Mouse (Mus musculus) erythroblast, embryonic 14.5 days (primary cell): ENCODE measurements around the gene Acvrl1. TPM values are rescaled to one million over a fixed set of nuclear protein-coding genes. Genes with fewer than 3 reads are reported as not detected.

Experiments
- H3K27me3 ChIP-seq: 2 replicates; pipeline ENCODE4 v1.6.1; 2012; ENCODE audit warnings: inconsistent platforms; ENCODE audit not compliant: control insufficient read depth
- H3K36me3 ChIP-seq: 2 replicates; pipeline ENCODE4 v1.6.1; 2012; ENCODE audit warnings: mild to moderate bottlenecking, inconsistent platforms; ENCODE audit not compliant: control insufficient read depth
- H3K4me1 ChIP-seq: 2 replicates; pipeline ENCODE4 v1.6.1; 2012; ENCODE audit warnings: inconsistent platforms; ENCODE audit not compliant: control insufficient read depth
- H3K4me3 ChIP-seq: replicated peaks from 2 replicates; pipeline ENCODE3; 2012; ENCODE audit warnings: moderate library complexity, mild to moderate bottlenecking, inconsistent platforms
- H3K9me3 ChIP-seq: 2 replicates; pipeline ENCODE4 v1.6.1; 2012; ENCODE audit warnings: low read length, inconsistent platforms, mixed read lengths; ENCODE audit not compliant: control insufficient read depth
- GATA1 ChIP-seq: IDR thresholded peaks from 2 replicates; pipeline ENCODE4 v1.6.1; 2012; ENCODE audit warnings: low read length, inconsistent platforms, mixed read lengths
- TAL1 ChIP-seq: IDR thresholded peaks from 3 replicates; pipeline ENCODE4 v1.6.1; 2012; ENCODE audit warnings: low read length, inconsistent platforms, mixed read lengths
- polyA plus RNA-seq: library from polyadenylated mRNA; stranded (reverse); fragments of >175 nt; gene quantifications from 2 replicates; pipeline ENCODE4 v1.2.3, GENCODE M21; 2012

The Acvrl1 gene
- 0.15 TPM in 1 of 2 replicates, not detected in the other for polyA plus RNA-seq

- no peaks in the 10 kb centered on the region for H3K4me1 ChIP-seq
- H3K4me3 ChIP-seq: no peak within 1 kb of the TSS
- H3K36me3 ChIP-seq: no peaks in the 10 kb centered on the region
- peaks cover 63% of the 10 kb centered on the region for H3K27me3 ChIP-seq
- peaks cover 4% of the 10 kb centered on the region; the same call in 1 of the 2 replicates for H3K9me3 ChIP-seq
- TF ChIP-seq GATA1 (no peak), TAL1 (no peak)
These were observed at the start of gene Acvrl1 for GRCm38 (mm10) chr15:101128181-101129089. Gene Acvrl1 (plus strand): TSS chr15:101128522.

- Histone ChIP-seq H3K27me3 (peaks cover 48% of the 10 kb centered on the region), H3K4me1 (no peaks in the 10 kb centered on the region), H3K36me3 (no peaks in the 10 kb centered on the region), H3K4me3 (peak overlapping the region; percentile 43), H3K9me3 (no peaks in the 10 kb centered on the region)
- TF ChIP-seq TAL1 (no peak), GATA1 (no peak)
These were observed 49.6 kb upstream of the Acvrl1 start for GRCm38 (mm10) chr15:101078731-101079156.

GRCm38 (mm10) chr15:101080031-101080520 is 48.2 kb upstream of the Acvrl1 start:
- peaks cover 48% of the 10 kb centered on the region for H3K27me3 ChIP-seq
- no peaks in the 10 kb centered on the region for H3K36me3 ChIP-seq
- H3K4me3 ChIP-seq: no peak overlapping the region
- no peaks in the 10 kb centered on the region for H3K4me1 ChIP-seq
- H3K9me3 ChIP-seq: no peaks in the 10 kb centered on the region
- no peak for TF ChIP-seq TAL1
- TF ChIP-seq GATA1: no peak

- Histone ChIP-seq H3K36me3 (no peaks in the 10 kb centered on the region), H3K9me3 (no peaks in the 10 kb centered on the region), H3K27me3 (peaks cover 43% of the 10 kb centered on the region), H3K4me1 (no peaks in the 10 kb centered on the region), H3K4me3 (no peak overlapping the region)
- TF ChIP-seq TAL1: no peak
- TF ChIP-seq GATA1: no peak
These were observed 47.2 kb upstream of the Acvrl1 start for GRCm38 (mm10) chr15:101081035-101081548.

- H3K4me1 ChIP-seq: no peaks in the 10 kb centered on the region
- no peaks in the 10 kb centered on the region for H3K36me3 ChIP-seq
- H3K27me3 ChIP-seq: peaks cover 31% of the 10 kb centered on the region
- TF ChIP-seq TAL1 (no peak), GATA1 (no peak)
- H3K9me3 ChIP-seq: no peaks in the 10 kb centered on the region
- no peak overlapping the region for H3K4me3 ChIP-seq
These were observed 46.1 kb upstream of the Acvrl1 start for GRCm38 (mm10) chr15:101082236-101082635.

GRCm38 (mm10) chr15:101084499-101084898 is 43.8 kb upstream of the Acvrl1 start:
- Histone ChIP-seq H3K36me3 (no peaks in the 10 kb centered on the region), H3K4me3 (no peak overlapping the region), H3K9me3 (no peaks in the 10 kb centered on the region), H3K27me3 (peaks cover 8% of the 10 kb centered on the region), H3K4me1 (no peaks in the 10 kb centered on the region)
- TF ChIP-seq GATA1: no peak
- TF ChIP-seq TAL1: no peak

GRCm38 (mm10) chr15:101086451-101086850 is 41.9 kb upstream of the Acvrl1 start:
- H3K9me3 ChIP-seq: no peaks in the 10 kb centered on the region
- no peak for TF ChIP-seq TAL1
- no peak for TF ChIP-seq GATA1
- H3K4me1 ChIP-seq: no peaks in the 10 kb centered on the region
- no peaks in the 10 kb centered on the region for H3K27me3 ChIP-seq
- no peaks in the 10 kb centered on the region for H3K36me3 ChIP-seq
- no peak overlapping the region for H3K4me3 ChIP-seq

GRCm38 (mm10) chr15:101086956-101087355 is 41.4 kb upstream of the Acvrl1 start:
- Histone ChIP-seq H3K9me3 (no peaks in the 10 kb centered on the region), H3K36me3 (no peaks in the 10 kb centered on the region), H3K27me3 (no peaks in the 10 kb centered on the region), H3K4me3 (no peak overlapping the region), H3K4me1 (no peaks in the 10 kb centered on the region)
- TF ChIP-seq TAL1 (no peak), GATA1 (no peak)

- Histone ChIP-seq H3K9me3 (no peaks in the 10 kb centered on the region), H3K4me1 (no peaks in the 10 kb centered on the region), H3K36me3 (no peaks in the 10 kb centered on the region), H3K27me3 (peaks cover 3% of the 10 kb centered on the region; the same call in 1 of the 2 replicates), H3K4me3 (no peak overlapping the region)
- no peak for TF ChIP-seq GATA1
- TF ChIP-seq TAL1: no peak
These were observed 40.0 kb upstream of the Acvrl1 start for GRCm38 (mm10) chr15:101088291-101088690.
